Mouse (Mus musculus) midbrain, embryonic 10.5 days (tissue): ENCODE results near the gene Snrpb. TPM values are rescaled to one million over a fixed set of nuclear protein-coding genes. Genes with fewer than 3 reads are reported as not detected.

Source experiments
- DNase-seq: peaks from one replicate; pipeline ENCODE4 v3.0.0-alpha.2; 2017; ENCODE audit warnings: low spot score
- H3K27ac ChIP-seq: fragments of 300-500 bp; sonication (generic); replicated peaks from 2 replicates; pipeline ENCODE4 v1.5.1; 2016; ENCODE audit warnings: mild to moderate bottlenecking
- H3K27me3 ChIP-seq: fragments of 300-500 bp; sonication (generic); 2 replicates; pipeline ENCODE4 v1.6.1; 2016; ENCODE audit warnings: low read depth, mild to moderate bottlenecking; ENCODE audit not compliant: poor library complexity, severe bottlenecking
- H3K36me3 ChIP-seq: fragments of 300-500 bp; sonication (generic); 2 replicates; pipeline ENCODE4 v1.6.1; 2016; ENCODE audit warnings: mild to moderate bottlenecking, moderate library complexity
- H3K4me1 ChIP-seq: fragments of 300-500 bp; sonication (generic); 2 replicates; pipeline ENCODE4 v1.6.1; 2016
- H3K4me3 ChIP-seq: fragments of 300-500 bp; sonication (generic); 2 replicates; pipeline ENCODE4 v1.5.1; 2016; ENCODE audit warnings: mild to moderate bottlenecking, moderate library complexity
- H3K9me3 ChIP-seq: fragments of 300-500 bp; sonication (generic); replicated peaks from 2 replicates; pipeline ENCODE4 v1.6.1; 2016; ENCODE audit warnings: mild to moderate bottlenecking
- WGBS: fragments of 180-500 bp; shearing (Covaris S2); methylation state at CpG from one replicate; pipeline ENCODE4 v1.1.7; 2016; 5-methylcytosine and 5-hydroxymethylcytosine counted together
- polyA plus RNA-seq: library from polyadenylated mRNA; unstranded; fragments of >200 nt; fragmentation: Nextera tagmentation; extraction: Ambion mirVana; gene quantifications from 2 replicates; pipeline ENCODE4 v1.2.1, GENCODE M21; 2016

Gene Snrpb
- polyA plus RNA-seq, 1 experiment from 2014 or later = 934 TPM

DNA sequence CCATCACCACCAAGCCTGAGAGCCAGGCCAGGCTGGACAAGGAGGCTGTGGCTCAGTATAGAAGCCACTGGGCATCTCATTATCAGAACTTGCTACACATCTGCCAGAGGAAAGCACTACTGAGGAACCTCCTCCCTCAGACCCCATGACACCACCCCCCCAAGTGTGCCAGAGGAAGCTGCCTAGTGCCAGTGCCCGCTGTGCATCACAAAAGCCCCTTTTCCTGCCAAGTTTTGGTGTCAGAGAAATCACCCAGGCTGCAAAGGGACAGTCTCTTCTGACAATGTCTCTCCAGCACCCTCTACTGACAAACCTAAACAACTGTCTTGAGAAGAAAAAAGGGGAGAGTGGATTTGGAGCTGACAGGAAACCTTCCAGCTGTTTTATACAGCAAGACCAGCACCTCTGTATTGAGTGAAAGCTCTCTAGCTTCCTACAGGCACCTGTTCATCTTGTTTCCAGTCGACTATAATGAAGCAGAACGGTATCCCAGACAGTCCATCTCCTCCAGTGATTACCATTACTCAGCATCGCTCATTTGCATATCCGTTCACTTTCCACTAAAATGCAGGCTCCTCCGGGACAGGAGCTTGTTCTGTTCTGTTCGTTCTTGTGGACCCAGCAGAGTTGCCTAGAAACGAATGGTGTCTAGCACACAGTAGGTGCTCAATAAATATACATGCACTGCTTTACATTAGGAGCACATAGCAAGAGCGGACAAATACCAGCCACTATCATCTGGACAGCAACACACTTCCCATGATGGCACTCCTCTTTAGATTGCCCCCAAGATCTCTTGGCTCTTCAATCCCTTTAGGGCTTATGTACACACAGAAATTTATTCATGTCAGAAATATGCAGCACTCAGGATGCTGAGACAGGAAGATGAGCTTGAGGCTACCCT, 12.6 kb downstream of the Snrpb start:
- DNase-seq = no peak
- WGBS = 72% methylated on average over 9 of the region's 9 CpGs
- H3K9me3 ChIP-seq = no peaks in the 10 kb centered on the region
- H3K27ac ChIP-seq = no peak overlapping the region
- peaks cover 67% of the 10 kb centered on the region for H3K36me3 ChIP-seq
- no peaks in the 10 kb centered on the region for H3K27me3 ChIP-seq
- no peak overlapping the region for H3K4me3 ChIP-seq
- no peaks in the 10 kb centered on the region for H3K4me1 ChIP-seq

DNA sequence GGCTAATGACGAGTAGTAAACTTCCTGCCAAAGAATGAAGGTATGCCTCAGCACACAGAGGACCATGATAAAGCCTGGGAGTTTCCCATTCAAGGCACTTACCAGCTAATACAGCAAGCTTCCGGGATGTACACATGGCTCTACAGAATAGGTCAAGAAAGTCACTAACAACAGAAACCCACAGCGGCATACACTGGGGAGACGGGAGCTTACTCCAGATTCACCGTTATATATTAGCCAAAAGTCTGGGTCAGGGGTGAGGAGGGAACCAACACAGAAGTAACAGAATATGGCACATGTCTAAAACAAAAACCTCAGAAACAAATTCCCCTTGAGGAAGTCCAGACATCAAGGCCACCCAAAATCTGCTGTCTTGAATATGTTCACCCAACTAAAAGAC, 16.5 kb downstream of the Snrpb start:
- Histone ChIP-seq H3K36me3 (peaks cover 36% of the 10 kb centered on the region), H3K4me3 (no peak overlapping the region), H3K27me3 (no peaks in the 10 kb centered on the region), H3K4me1 (peaks cover 15% of the 10 kb centered on the region), H3K9me3 (no peaks in the 10 kb centered on the region), H3K27ac (no peak overlapping the region)
- no peak for DNase-seq
- WGBS = 86% methylated on average over 5 of the region's 5 CpGs

DNA sequence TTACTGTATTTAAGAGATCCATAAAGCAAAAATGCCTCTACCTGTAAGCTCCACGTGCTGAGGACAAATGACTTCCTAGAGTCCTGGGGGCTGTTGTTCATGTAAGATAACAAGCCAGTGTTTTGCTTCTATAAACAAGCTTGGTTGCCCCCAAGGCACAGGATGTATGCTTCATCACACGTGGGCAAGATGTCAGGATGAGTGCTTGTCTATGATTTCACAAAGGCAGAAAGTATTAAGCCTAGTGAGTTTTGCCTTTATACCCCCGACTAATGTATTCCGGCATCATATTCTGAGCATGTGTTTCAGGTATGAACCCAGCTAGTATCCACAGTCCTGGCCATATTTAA, 21.1 kb downstream of the Snrpb start:
- Histone ChIP-seq H3K4me1 (peaks cover 18% of the 10 kb centered on the region), H3K4me3 (no peak overlapping the region), H3K27ac (no peak overlapping the region), H3K27me3 (no peaks in the 10 kb centered on the region), H3K9me3 (no peaks in the 10 kb centered on the region), H3K36me3 (no peaks in the 10 kb centered on the region)
- 68% methylated on average over 4 of the region's 4 CpGs for WGBS
- no peak for DNase-seq

DNA sequence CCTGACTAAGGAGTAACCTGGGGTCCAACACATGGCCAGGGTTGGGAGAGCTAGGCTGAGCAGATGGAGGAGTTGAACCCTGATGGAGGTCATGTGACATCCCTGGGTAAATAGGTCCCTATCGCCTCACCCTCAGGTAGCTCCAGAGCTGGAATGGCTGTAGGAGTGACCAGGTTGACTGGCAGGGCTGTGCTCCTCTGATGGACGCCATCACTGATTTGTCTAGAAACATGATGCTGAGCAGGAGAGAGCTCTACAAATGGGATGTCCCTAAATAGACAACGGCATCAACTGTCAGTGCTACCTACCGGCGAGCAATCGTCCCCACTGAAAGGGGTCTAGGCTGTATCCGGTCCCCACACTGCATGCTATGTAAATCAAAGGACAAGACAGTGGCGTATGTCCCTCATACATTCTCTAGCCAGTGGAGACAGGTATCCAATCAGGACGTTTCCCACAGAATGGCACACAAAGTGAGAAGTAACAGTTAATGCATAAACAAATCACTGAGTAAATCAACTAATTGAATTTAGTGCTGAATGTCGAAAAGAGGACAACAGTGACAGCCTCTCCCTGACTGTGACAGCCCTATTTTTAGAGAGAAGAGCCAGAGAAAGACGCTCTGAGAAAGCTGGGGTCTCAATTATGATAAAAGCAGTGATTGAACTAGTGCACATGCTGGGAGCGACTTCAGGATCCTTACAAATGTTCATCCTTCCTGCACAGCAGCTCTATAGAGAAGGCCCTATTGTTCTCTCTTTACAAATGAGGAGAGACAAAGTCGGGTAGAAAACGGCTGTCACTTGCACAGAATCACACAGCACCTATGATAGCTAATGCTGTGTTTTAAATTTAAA, 21.7 kb downstream of the Snrpb start:
- Histone ChIP-seq H3K4me3 (no peak overlapping the region), H3K4me1 (peaks cover 18% of the 10 kb centered on the region), H3K9me3 (no peaks in the 10 kb centered on the region), H3K36me3 (no peaks in the 10 kb centered on the region), H3K27me3 (no peaks in the 10 kb centered on the region), H3K27ac (no peak overlapping the region)
- no peak for DNase-seq
- WGBS = 69% methylated on average over 14 of the region's 14 CpGs

DNA sequence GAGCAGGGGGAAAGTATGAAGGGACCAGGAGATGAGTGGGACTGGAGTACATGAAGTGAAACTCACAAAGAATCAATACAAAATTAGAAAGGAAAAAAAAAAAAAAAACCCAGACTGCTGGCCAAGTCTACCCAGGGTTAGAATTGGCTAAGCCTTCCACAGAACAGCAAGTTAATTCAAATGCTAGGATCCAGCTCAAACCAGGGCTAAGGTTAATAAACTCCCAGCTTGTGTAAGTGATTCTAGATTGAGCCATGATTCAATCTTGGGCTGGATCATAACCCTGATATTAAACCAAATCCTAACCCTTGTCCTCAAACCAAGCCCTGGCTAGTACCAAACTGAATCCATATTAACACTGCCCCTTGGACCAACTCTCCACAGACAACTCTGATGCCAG, 23.4 kb downstream of the Snrpb start:
- no peak overlapping the region for H3K27ac ChIP-seq
- DNase-seq = no peak
- no peaks in the 10 kb centered on the region for H3K9me3 ChIP-seq
- H3K27me3 ChIP-seq = no peaks in the 10 kb centered on the region
- H3K4me1 ChIP-seq = peaks cover 18% of the 10 kb centered on the region
- H3K36me3 ChIP-seq = no peaks in the 10 kb centered on the region
- no peak overlapping the region for H3K4me3 ChIP-seq

DNA sequence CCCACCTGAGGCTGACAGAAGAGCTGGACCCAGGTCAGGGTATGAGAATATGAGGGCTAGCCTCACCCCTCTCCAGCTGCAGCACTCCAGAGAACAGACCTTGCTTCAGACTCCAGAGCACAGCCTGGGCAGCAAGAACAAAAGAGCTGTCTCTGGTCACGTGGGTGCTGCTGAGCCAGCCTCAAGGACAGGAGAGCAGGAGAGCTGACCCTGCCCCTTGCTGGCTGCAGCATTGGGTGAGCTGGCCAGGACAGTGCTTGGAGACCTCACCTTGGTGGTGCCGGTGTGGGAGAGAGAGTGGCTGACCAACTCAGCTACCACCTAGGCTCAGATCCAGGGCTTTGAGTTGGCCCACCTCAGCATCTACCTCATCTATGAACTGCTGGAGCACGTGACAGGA, 24.0 kb downstream of the Snrpb start:
- no peak overlapping the region for H3K27ac ChIP-seq
- no peak for DNase-seq
- H3K4me3 ChIP-seq = no peak overlapping the region
- 80% methylated on average over 3 of the region's 3 CpGs for WGBS
- H3K4me1 ChIP-seq = peaks cover 13% of the 10 kb centered on the region
- H3K36me3 ChIP-seq = no peaks in the 10 kb centered on the region
- no peaks in the 10 kb centered on the region for H3K27me3 ChIP-seq
- H3K9me3 ChIP-seq = no peaks in the 10 kb centered on the region

DNA sequence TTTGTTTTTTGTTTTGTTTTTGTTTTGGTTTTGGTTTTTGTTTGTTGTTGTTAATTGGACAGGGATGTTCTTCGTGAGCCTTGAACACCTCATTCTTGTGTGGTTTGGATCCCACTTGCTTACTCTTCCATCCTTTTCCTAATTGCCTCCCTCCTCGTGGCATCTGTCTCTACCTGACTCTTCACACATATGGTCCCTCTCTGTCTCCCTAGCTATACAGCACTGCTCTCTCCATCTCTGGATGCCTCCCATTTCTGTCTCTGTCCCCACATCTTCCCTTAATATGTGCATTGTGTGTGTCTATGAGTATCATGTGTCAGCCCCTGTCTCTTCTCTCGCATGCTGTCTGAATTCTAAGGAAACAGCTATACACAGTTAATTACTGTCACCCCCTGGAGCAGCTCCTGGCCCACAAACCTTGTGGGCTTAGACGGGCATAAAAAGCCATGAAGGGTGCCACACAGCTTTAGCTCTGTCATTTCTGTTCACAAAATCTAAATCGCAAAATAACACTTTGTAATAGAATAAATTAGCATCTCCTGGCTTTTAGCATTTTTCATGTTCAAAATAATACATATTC, 33.0 kb downstream of the Snrpb start:
- Histone ChIP-seq H3K36me3 (no peaks in the 10 kb centered on the region), H3K4me1 (no peaks in the 10 kb centered on the region), H3K27me3 (no peaks in the 10 kb centered on the region), H3K27ac (no peak overlapping the region), H3K9me3 (no peaks in the 10 kb centered on the region), H3K4me3 (no peak overlapping the region)
- no peak for DNase-seq
- WGBS = 83% methylated on average over 5 of the region's 5 CpGs

DNA sequence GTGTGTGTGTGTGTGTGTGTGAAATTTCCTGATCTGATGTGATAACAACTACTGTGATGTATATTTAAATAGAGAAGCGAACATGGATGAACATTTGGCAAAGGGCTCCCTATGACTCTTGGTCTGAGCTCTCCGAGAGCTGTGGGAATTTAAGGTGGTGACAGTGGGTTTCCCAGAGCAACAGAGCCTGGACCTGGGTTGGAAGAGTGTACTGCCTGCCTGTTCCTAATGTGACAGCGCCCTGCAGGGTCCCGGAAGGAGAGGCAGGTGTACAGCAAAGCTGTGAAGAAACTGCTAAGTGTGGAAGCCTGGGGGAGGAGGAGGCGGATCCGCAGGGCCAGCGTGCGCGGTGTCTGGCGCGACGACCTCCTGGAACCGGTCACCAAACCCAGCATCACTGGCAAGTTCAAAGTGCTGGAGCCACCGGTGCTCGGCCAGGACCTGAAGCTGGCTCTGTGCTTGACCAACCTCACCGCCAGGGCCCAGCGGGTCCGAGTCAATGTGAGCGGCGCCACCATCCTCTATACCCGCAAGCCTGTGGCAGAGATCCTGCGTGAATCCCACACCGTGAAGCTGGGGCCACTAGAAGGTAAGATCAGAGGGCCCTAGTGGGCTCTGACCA, 34.4 kb downstream of the Snrpb start:
- H3K9me3 ChIP-seq = no peaks in the 10 kb centered on the region
- 86% methylated on average over 23 of the region's 23 CpGs for WGBS
- no peak for DNase-seq
- H3K27me3 ChIP-seq = no peaks in the 10 kb centered on the region
- H3K27ac ChIP-seq = no peak overlapping the region
- no peaks in the 10 kb centered on the region for H3K4me1 ChIP-seq
- H3K36me3 ChIP-seq = no peaks in the 10 kb centered on the region
- H3K4me3 ChIP-seq = no peak overlapping the region

DNA sequence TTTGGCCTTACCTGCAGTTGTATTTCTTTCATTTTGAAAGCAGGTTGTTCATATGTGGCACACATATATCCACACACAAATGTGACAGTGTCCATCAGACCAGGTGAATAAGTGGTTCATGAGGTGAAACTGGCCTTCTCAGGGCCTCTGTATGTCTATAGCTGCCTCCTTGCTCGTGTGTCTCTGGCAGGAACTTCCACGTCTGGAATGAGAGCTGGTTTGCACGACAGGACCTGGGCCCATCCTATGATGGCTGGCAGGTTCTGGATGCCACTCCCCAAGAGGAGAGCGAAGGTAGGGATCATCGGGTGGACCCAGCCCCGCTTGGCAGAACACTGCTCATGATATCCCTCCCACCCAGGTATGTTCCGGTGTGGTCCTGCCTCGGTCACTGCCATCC, 36.2 kb downstream of the Snrpb start:
- 92% methylated on average over 8 of the region's 8 CpGs for WGBS
- Histone ChIP-seq H3K9me3 (no peaks in the 10 kb centered on the region), H3K4me3 (no peak overlapping the region), H3K36me3 (no peaks in the 10 kb centered on the region), H3K27me3 (no peaks in the 10 kb centered on the region), H3K4me1 (no peaks in the 10 kb centered on the region), H3K27ac (no peak overlapping the region)
- no peak for DNase-seq

DNA sequence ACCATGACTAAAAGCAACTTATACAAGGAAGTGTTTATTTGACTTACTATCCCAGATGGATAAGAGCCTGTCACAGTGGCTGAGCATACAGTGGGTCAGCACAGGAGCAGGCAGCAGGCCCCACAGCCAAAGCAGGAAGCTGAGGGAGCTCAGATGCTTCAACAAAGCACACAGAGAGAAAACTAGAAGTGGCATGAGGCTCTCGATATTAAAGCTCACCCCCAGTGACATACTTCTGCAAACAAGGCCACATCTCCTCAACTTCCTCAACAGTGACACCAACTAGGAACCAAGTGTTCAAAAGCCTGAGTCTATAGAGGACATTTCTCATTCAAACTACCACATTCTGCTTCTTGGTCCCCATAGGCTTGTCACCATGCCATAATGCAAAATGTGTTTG, 49.5 kb downstream of the Snrpb start:
- 88% methylated on average over 1 of the region's 1 CpGs for WGBS
- H3K9me3 ChIP-seq = 0 out of 2 replicates have a peak, but pooled peaks cover 2% of the 10 kb centered on the region
- no peak overlapping the region for H3K27ac ChIP-seq
- no peaks in the 10 kb centered on the region for H3K27me3 ChIP-seq
- H3K4me1 ChIP-seq = peaks cover 14% of the 10 kb centered on the region
- DNase-seq = no peak
- H3K36me3 ChIP-seq = no peaks in the 10 kb centered on the region
- no peak overlapping the region for H3K4me3 ChIP-seq

DNA sequence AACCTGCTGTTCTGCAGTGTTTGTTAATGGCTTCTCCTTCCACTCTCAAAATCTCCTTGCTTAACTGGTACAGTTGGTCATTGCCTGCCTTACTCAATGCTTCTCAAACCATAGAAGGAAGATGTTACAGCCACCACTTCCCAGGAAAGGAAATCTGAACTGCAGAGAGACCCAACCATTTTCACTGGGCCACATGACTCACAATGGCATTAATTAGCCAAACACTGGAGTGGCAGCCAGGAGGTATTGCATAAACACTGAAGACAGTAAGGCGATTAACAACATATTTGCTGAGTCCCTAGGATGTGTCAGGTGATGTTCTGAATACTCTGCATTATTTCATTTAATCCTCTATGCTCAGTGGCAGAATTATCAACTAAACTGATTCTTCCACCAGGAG, 53.1 kb downstream of the Snrpb start:
- Histone ChIP-seq H3K27ac (peak overlapping the region; percentile 50; the same call in 1 of the 2 replicates), H3K4me1 (peaks cover 14% of the 10 kb centered on the region), H3K4me3 (no peak overlapping the region), H3K9me3 (no peaks in the 10 kb centered on the region), H3K36me3 (no peaks in the 10 kb centered on the region), H3K27me3 (no peaks in the 10 kb centered on the region)
- DNase-seq = no peak
- WGBS = 78% methylated on average over 1 of the region's 1 CpGs

DNA sequence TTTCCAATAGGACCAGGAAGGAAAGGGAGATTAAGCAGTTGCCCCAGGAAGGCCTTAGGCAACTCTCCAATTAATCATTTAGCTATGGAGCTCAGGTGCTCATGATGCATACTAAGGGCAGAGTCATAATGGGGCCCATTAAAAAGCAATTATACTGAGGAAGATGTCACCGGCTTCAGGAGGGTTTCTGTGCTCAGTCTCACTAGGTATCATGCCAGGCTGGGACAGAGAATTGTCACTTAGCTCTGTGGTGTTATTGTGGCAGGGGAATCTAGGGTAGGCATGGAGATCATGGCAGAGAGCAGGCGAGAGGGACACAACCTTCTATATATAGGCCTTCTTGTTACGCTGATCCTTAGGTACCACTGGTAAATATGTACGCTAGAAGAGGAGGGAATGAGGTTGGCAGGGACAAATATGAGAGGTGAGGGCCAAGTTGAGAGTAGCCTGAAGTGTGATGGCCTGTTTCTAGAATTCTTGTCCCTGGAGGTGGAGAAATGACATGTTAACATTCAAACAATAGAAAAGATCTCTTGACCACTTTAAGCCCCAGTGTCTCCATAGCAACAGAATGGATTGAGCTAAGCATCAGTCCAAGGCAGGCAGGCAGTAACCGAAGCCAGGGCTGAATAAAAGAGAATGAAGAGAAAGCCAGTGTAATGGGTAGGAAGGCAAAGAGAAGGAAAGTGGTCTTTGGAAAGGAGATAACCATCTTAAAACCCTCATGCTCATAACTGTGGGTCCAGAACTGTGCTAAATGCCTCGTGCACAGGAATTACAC, 53.7 kb downstream of the Snrpb start:
- 67% methylated on average over 6 of the region's 6 CpGs for WGBS
- peaks cover 14% of the 10 kb centered on the region for H3K4me1 ChIP-seq
- no peak overlapping the region for H3K4me3 ChIP-seq
- no peaks in the 10 kb centered on the region for H3K9me3 ChIP-seq
- no peaks in the 10 kb centered on the region for H3K27me3 ChIP-seq
- H3K27ac ChIP-seq = peak overlapping the region; percentile 50; the same call in 1 of the 2 replicates
- no peaks in the 10 kb centered on the region for H3K36me3 ChIP-seq
- DNase-seq = peak; percentile 21
